Mouse (Mus musculus) liver, postnatal 0 days (tissue): ENCODE results near the gene Zfhx3. TPM values are rescaled to one million over a fixed set of nuclear protein-coding genes. Genes with fewer than 3 reads are reported as not detected.
A peak's percentile ranks its signal among the peaks of the same experiment; 100 is the strongest.

Source experiments
- ATAC-seq: fragments of 200-750 bp; cut with Nextera tagmentation; 2 replicates; pipeline ENCODE4 v1.8.0; 2017; ENCODE audit warnings: mild to moderate bottlenecking, moderate library complexity
- DNase-seq: peaks from one replicate; pipeline ENCODE4 v3.0.0-alpha.2; 2016
- H3K27ac ChIP-seq: fragments of 300-500 bp; sonication (generic); 2 replicates; pipeline ENCODE4 v1.5.1; 2014; ENCODE audit warnings: antibody characterized with exemption, moderate library complexity, mild to moderate bottlenecking, low read depth
- H3K27me3 ChIP-seq: fragments of 300-500 bp; sonication (generic); 2 replicates; pipeline ENCODE4 v1.6.1; 2014; ENCODE audit warnings: low read length, control low read depth, mixed read lengths; ENCODE audit not compliant: insufficient read depth
- H3K36me3 ChIP-seq: fragments of 300-500 bp; sonication (generic); replicated peaks from 2 replicates; pipeline ENCODE4 v1.6.1; 2014; ENCODE audit warnings: mild to moderate bottlenecking, control low read depth, low read length, moderate library complexity, mixed read lengths; ENCODE audit not compliant: insufficient read depth
- H3K4me1 ChIP-seq: fragments of 300-500 bp; sonication (generic); 2 replicates; pipeline ENCODE4 v1.6.1; 2014; ENCODE audit warnings: antibody characterized with exemption, mild to moderate bottlenecking, control low read depth; ENCODE audit not compliant: insufficient read depth
- H3K4me2 ChIP-seq: fragments of 300-500 bp; sonication (generic); 2 replicates; pipeline ENCODE4 v1.6.1; 2014; ENCODE audit warnings: low read depth, mild to moderate bottlenecking, low read length, moderate library complexity, mixed read lengths
- H3K4me3 ChIP-seq: fragments of 300-500 bp; sonication (generic); 2 replicates; pipeline ENCODE4 v1.5.1; 2014; ENCODE audit warnings: low read depth, low read length
- H3K9ac ChIP-seq: fragments of 300-500 bp; sonication (generic); replicated peaks from 2 replicates; pipeline ENCODE4 v1.6.1; 2014; ENCODE audit warnings: mild to moderate bottlenecking, moderate library complexity
- H3K9me3 ChIP-seq: fragments of 300-500 bp; sonication (generic); 2 replicates; pipeline ENCODE4 v1.6.1; 2016; ENCODE audit warnings: mild to moderate bottlenecking, control low read depth, low read length, mixed read lengths
- CTCF ChIP-seq: sonication (generic); IDR thresholded peaks from 2 replicates; pipeline ENCODE4 v1.5.1; 2016; ENCODE audit warnings: antibody characterized with exemption, low read depth
- EP300 ChIP-seq: IDR thresholded peaks from 2 replicates; pipeline ENCODE4 v1.6.1; 2016; ENCODE audit warnings: antibody characterized with exemption, low read depth, mild to moderate bottlenecking
- WGBS: fragments of 180-500 bp; shearing (Covaris S2); extraction: QIAGEN DNeasy Blood & Tissue Kit; methylation state at CpG from one replicate; pipeline ENCODE4 v1.1.7; 2014; ENCODE audit not compliant: insufficient replicate concordance; 5-methylcytosine and 5-hydroxymethylcytosine counted together
- polyA plus RNA-seq: library from polyadenylated mRNA; unstranded; fragments of >200 nt; fragmentation: Nextera tagmentation; extraction: Ambion mirVana; gene quantifications from 2 replicates; pipeline ENCODE4 v1.2.1, GENCODE M21; 2015

Zfhx3 gene
- polyA plus RNA-seq, 1 experiment from 2014 or later: 1.2 TPM

DNA sequence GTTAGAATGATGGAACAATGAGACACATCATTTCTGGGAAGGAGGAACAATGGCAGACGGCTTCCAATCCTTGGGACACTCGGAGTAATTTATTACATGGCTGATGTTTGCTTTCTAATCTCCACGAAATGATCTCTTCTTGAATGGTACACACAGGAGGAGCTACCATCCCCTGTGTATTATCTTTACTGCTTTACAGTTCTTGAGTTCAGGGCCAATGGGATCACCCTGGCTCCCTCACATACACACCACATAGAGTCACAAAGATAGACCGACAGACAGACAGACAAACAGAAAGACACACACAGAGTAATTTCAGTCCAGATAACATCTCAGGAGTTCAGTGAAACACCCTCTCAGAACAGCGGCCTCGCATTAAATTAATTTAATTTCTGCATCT, 621.0 kb downstream of the Zfhx3 start:
- DNase-seq: no peak
- WGBS: 75% methylated on average over 6 of the region's 6 CpGs
- Histone ChIP-seq H3K9me3 (no peaks in the 10 kb centered on the region), H3K9ac (no peak overlapping the region), H3K27me3 (no peaks in the 10 kb centered on the region), H3K27ac (no peak overlapping the region), H3K4me3 (no peak overlapping the region), H3K4me2 (no peak overlapping the region), H3K36me3 (no peaks in the 10 kb centered on the region), H3K4me1 (no peaks in the 10 kb centered on the region)
- TF ChIP-seq EP300 (no peak), CTCF (no peak)
- ATAC-seq: no peak

DNA sequence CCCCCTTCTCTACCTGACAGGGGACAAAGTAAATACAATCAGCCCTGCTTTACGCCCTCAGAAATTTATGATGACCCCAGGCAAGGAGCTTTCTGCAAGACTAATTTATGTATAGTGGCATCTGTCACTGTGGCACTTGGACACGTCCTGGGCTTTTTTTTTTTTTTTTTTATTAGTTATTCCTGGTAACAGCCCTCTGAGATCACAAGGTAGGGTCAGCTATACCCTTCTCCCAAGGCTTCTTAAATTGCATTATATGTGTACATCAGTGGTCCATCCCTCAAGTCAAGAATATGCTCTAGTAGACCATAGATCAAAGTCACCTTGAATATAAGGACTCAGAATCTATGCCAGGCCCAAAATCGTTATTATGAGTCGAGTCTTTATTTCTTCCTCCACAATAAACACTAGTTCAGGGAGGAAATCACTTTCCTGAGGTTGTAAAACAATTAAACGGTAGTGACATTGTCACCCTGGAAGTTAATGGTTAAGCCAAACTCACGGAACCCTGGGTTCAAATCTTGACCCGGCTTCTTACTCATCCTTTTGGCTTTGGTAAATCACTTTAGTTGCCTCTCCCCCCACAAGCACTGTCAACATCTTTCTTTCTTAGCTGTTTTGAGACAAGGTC, 621.6 kb downstream of the Zfhx3 start:
- no peaks in the 10 kb centered on the region for H3K27me3 ChIP-seq
- H3K36me3 ChIP-seq: no peaks in the 10 kb centered on the region
- H3K9ac ChIP-seq: no peak overlapping the region
- H3K9me3 ChIP-seq: no peaks in the 10 kb centered on the region
- no peaks in the 10 kb centered on the region for H3K4me1 ChIP-seq
- H3K27ac ChIP-seq: no peak overlapping the region
- TF ChIP-seq CTCF (no peak), EP300 (no peak)
- ATAC-seq: no peak
- H3K4me2 ChIP-seq: no peak overlapping the region
- DNase-seq: no peak
- H3K4me3 ChIP-seq: no peak overlapping the region
- WGBS: 75% methylated on average over 7 of the region's 7 CpGs

DNA sequence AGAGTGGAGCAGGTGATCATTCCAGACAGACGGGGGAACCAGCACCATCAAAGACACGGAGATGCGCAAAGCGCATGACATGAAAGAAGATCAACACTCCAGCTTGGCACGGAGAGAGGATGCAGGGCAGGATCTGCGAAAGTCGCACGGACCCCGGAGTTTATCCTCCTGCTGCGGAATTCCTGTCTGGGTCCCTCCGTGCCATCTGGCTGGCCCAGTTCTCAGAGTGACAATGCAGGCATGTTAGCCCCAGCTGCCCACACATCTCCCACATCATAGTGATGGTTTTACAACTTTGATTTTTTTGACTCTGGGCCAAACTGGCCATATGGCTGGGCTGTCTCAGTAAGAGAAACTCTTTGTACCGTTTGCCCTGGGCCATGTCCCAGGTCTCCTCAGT, 623.6 kb downstream of the Zfhx3 start:
- no peaks in the 10 kb centered on the region for H3K4me1 ChIP-seq
- no peak for TF ChIP-seq EP300
- TF ChIP-seq CTCF: no peak
- DNase-seq (no peak), ATAC-seq (no peak)
- no peak overlapping the region for H3K4me2 ChIP-seq
- H3K27me3 ChIP-seq: no peaks in the 10 kb centered on the region
- no peak overlapping the region for H3K9ac ChIP-seq
- no peak overlapping the region for H3K27ac ChIP-seq
- H3K4me3 ChIP-seq: no peak overlapping the region
- H3K36me3 ChIP-seq: no peaks in the 10 kb centered on the region
- no peaks in the 10 kb centered on the region for H3K9me3 ChIP-seq
- WGBS: 84% methylated on average over 12 of the region's 12 CpGs

DNA sequence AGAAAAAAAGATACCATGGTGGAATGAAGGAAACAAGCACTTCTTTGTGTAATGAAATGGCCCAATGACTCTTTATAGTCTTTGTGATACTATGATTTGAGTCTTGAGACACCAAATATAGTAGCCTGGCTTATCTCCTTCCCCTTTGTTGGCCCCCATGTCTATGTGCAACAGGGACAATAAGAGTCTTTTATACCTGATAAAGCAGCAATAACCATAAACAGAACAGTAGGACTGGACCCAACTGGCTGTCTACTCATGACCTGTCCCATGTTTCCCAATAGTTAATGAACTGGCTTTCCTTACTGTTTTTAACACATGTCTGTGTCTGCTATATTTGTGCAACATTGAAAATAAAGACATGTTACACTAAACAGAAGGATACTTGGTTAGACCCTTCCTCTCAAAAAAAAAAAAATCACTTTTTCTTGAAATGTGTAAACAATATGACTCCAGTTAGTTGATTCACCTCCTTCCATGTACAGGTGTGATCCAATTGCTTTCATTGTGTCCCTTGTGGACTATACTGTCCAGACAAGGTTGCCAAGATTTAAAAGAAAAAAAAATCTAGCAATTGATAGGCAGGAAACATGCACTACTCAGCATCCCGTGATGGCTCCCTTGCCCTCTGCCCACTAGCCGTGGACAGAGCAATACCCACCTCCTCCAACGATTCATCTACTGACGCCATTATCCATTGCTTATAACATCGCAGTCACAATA, 631.0 kb downstream of the Zfhx3 start:
- no peaks in the 10 kb centered on the region for H3K36me3 ChIP-seq
- no peak for DNase-seq
- no peak overlapping the region for H3K4me2 ChIP-seq
- no peak overlapping the region for H3K9ac ChIP-seq
- H3K27ac ChIP-seq: no peak overlapping the region
- no peaks in the 10 kb centered on the region for H3K9me3 ChIP-seq
- 81% methylated on average over 5 of the region's 5 CpGs for WGBS
- no peaks in the 10 kb centered on the region for H3K27me3 ChIP-seq
- ATAC-seq: no peak
- H3K4me3 ChIP-seq: no peak overlapping the region
- TF ChIP-seq EP300: no peak
- TF ChIP-seq CTCF: no peak
- H3K4me1 ChIP-seq: no peaks in the 10 kb centered on the region

DNA sequence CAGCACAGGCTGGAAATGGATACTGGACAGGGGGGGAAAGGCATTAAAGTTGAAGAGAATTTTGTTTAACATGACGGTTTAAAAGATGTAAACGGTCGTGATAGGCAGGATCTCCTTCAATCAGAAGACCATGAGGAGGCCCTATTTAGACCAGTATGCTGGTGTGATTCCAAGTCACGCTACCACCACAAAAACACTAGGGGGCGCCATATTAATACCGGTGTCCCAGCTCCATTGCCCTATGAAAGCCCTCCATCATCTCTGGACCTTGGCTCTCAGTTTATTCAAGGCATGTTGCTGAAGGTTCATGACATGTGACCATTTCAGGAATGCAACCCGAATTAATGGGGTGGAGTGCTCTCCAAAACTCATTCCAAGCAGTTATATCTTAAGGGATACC, 631.7 kb downstream of the Zfhx3 start:
- Histone ChIP-seq H3K36me3 (no peaks in the 10 kb centered on the region), H3K27ac (no peak overlapping the region), H3K4me2 (no peak overlapping the region), H3K9me3 (no peaks in the 10 kb centered on the region), H3K9ac (no peak overlapping the region), H3K4me1 (no peaks in the 10 kb centered on the region), H3K4me3 (no peak overlapping the region), H3K27me3 (no peaks in the 10 kb centered on the region)
- DNase-seq (peak; percentile 62), ATAC-seq (peak; percentile 59; the same call in 1 of the 2 replicates)
- no peak for TF ChIP-seq EP300
- TF ChIP-seq CTCF: peak; percentile 84
- WGBS: 12% methylated on average over 7 of the region's 7 CpGs

DNA sequence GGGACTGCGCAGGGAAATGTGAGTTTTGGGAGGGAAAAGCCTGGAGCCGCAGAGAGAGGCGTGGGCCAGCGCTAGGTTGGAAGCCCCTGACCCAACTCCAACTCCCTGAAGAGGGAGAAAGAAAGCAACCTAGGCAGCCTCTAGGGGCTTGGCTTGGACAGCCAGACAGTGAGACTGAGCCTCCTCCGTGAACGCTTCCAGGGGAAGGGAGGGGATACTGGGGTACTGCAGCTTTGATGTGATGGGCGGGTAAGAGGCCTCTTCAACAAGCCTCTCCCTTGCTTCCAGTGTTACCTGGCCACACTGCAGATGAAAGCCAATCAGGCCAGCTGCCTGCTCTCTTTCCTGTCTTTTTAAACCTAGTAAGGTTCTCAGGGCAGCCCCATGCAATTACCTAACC, 635.1 kb downstream of the Zfhx3 start:
- ATAC-seq (no peak), DNase-seq (no peak)
- H3K9me3 ChIP-seq: no peaks in the 10 kb centered on the region
- no peaks in the 10 kb centered on the region for H3K27me3 ChIP-seq
- H3K4me1 ChIP-seq: no peaks in the 10 kb centered on the region
- no peak overlapping the region for H3K9ac ChIP-seq
- TF ChIP-seq CTCF: no peak
- TF ChIP-seq EP300: no peak
- no peak overlapping the region for H3K27ac ChIP-seq
- WGBS: 78% methylated on average over 7 of the region's 7 CpGs
- H3K36me3 ChIP-seq: no peaks in the 10 kb centered on the region
- no peak overlapping the region for H3K4me2 ChIP-seq
- no peak overlapping the region for H3K4me3 ChIP-seq
